Mouse (Mus musculus) spleen, adult 10 weeks (tissue): Measurements from ENCODE around the gene Ifi205. TPM values are rescaled to one million over a fixed set of nuclear protein-coding genes. Genes with fewer than 3 reads are reported as not detected.

Experiments
- polyA plus RNA-seq: library from polyadenylated mRNA; stranded (reverse); fragments of 350-450 nt; fragmentation: Illumina TruSeq; extraction: RNeasy Lipid Tissue Mini Kit (QIAGEN cat#74804); gene quantifications from one replicate; pipeline ENCODE4 v1.2.3, GENCODE M21; 2015; ENCODE audit warnings: low replicate concordance; ENCODE audit not compliant: insufficient read depth

The Ifi205 gene
- 77.1 TPM for polyA plus RNA-seq

DNA sequence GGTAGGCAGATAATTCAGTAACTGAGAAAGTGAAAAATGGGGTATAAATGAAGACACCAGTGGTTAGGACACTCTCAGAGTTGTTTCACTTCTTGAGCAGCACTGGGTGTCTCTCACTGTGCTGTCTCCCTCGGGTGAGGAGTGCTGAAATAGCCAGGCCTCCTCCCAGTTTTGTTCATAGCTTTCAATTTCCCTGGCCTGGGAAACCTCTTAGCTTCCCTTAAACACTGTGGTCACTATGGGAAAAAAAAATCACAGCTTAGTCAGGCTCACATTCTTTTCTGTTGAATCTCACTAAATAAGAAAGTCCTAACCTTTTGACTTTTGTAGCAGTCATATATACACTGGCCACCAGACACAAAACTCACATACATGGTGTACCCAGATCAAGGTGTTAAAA lies at the start of gene Ifi205:
TSS of gene Ifi205 (minus strand) at position 113 of the 400 bp plus-strand sequence.

DNA sequence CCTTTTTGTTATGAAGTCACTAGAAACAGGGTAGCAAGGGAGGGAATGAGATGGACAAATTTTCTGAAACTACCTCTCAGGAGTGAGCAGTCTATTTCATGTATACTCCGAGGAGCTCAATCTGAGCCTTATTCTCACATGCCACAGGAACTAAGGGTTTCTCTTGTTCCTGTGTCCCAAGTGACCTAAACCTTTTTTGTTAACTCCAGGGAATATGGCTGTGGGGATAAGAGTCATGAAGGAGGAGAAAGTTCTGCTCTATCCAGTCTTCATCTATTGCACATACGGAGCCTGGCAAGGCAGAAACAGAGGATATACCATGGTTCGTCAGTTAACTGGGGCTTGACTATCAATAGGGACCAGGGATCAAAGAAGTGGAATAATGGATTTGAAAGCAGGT lies 34.7 kb upstream of the Ifi205 start, which contains the start of gene Olfr430:
TSS of gene Olfr430 (plus strand) at position 301 of the 400 bp plus-strand sequence.

DNA sequence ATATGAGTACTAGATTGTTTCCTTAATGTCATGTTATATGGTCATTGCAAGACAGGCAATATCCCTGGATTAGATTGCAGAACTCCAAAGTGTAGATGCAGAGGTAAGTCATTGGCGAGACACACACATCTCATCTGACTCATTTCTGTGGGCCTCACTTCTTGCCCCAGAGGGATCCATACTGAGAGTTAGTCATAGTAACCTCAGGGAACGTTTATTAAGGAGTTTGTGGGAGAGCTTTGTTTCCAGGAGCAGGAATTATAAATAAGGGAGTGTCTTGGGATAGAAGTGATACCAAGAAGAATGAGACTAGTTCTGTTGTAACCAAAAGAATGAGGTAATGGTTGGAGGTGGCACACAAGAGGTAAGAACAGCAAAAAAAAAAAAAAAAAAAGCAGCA lies 17.3 kb upstream of the Ifi205 start, which contains the start of gene Olfr432:
TSS of gene Olfr432 (plus strand) at position 313 of the 400 bp plus-strand sequence.

DNA sequence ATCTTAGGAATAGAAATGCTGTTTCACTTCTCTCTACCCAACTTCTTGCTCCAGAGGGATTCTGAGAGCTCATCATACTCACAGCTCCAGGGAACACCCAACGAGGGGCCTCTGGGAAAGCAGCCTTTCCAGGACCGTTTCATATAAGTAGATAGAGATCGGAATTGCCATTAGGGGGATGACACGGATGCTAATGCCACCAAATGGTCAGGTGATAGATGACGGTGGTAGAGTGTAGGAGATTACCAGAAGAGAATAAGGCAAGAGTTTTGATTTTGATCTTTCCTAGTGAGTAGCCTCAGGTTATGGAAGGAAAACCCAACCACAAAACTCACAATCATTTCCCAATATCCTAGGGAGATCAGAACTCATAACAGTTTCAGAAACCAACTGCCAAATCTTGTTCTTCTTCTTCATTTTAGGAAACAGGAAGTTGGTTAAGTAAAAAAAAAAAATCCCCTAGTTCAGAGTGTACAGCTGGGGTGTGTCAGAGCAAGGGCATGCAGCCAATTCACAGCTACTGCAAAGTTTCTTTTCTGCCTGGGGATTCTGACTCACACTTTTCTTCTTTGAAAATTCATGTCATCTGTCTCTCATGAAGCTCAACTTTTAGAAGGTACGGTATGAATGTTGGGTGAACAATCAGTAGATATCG lies 9.0 kb upstream of the Ifi205 start, which contains the start of gene Olfr433:
TSS of gene Olfr433 (plus strand) at position 183 of the 655 bp plus-strand sequence.

DNA sequence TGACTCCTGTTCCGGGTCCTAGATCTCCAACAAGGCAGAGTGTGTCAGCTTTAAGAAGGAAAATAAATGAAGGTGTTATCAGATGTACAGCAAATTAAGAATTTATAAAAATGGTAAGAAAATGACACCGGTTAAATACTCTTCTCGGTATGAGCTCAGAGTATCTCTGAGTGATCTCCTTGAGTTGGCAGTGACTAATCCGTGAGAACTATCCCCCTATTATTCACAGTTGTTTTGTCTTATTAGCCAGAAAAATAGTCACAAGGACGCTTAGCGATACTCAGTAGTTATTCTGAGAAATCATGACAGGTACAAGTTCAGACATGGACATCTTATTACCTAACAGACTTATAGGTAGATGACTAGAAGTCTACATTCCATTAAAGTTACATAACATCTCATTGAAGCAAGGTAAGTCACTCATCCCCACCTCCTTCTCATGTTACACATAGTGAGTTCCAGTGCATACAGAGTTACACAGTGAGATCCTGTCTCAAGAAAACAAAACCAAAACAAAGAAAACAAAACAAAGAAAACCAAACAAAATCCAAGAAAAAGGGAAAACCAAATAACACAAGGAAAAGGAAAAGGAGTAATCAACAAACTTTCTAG lies 48.8 kb downstream of the Ifi205 start, which contains the start of gene Ifi202b:
TSS of gene Ifi202b (minus strand) at position 51 of the 612 bp plus-strand sequence.

Other genes starting within 250 kb of the Ifi205 start
- 31.5 TPM for gene Ifi211, start 118.8 kb downstream of the Ifi205 start, polyA plus RNA-seq
- 843 TPM for gene Mndal, start 89.3 kb downstream of the Ifi205 start, polyA plus RNA-seq
- gene Ifi203, start 89.1 kb downstream of the Ifi205 start, polyA plus RNA-seq, result 491 TPM
- not detected for gene Ifi202b, start 49.1 kb downstream of the Ifi205 start, polyA plus RNA-seq
- 1.1 TPM for gene Olfr433, start 8.9 kb upstream of the Ifi205 start, polyA plus RNA-seq
- gene Olfr432, start 17.4 kb upstream of the Ifi205 start, polyA plus RNA-seq, result 0.10 TPM
- gene Olfr430, start 34.8 kb upstream of the Ifi205 start, polyA plus RNA-seq, result not detected
- not detected for gene Olfr429, start 52.5 kb upstream of the Ifi205 start, polyA plus RNA-seq
- not detected for gene Olfr427, start 65.1 kb upstream of the Ifi205 start, polyA plus RNA-seq
- gene Olfr231, start 89.4 kb upstream of the Ifi205 start, polyA plus RNA-seq, result not detected
- not detected for gene Olfr424, start 99.7 kb upstream of the Ifi205 start, polyA plus RNA-seq
- not detected for gene Olfr420, start 123.8 kb upstream of the Ifi205 start, polyA plus RNA-seq
- 12.5 TPM for gene Spta1, start 141.0 kb upstream of the Ifi205 start, polyA plus RNA-seq
- not detected for gene Olfr419, start 220.3 kb upstream of the Ifi205 start, polyA plus RNA-seq